Mouse (Mus musculus) lung, postnatal 0 days (tissue): ENCODE measurements around the gene Svop. TPM values are rescaled to one million over a fixed set of nuclear protein-coding genes. Genes with fewer than 3 reads are reported as not detected.

ENCODE experiments used
- ATAC-seq: fragments of 200-750 bp; cut with Nextera tagmentation; 2 replicates; pipeline ENCODE4 v1.8.0; 2017; ENCODE audit warnings: moderate library complexity
- DNase-seq: peaks from one replicate; pipeline ENCODE4 v3.0.0-alpha.2; 2016; ENCODE audit warnings: low spot score
- H3K27ac ChIP-seq: fragments of 300-500 bp; sonication (generic); 2 replicates; pipeline ENCODE4 v1.5.1; 2014; ENCODE audit warnings: antibody characterized with exemption, mild to moderate bottlenecking, low read length, mixed read lengths
- H3K27me3 ChIP-seq: fragments of 300-500 bp; sonication (generic); replicated peaks from 2 replicates; pipeline ENCODE4 v1.6.1; 2014; ENCODE audit warnings: low read length, mixed read lengths; ENCODE audit not compliant: insufficient read depth
- H3K36me3 ChIP-seq: fragments of 300-500 bp; sonication (generic); 2 replicates; pipeline ENCODE4 v1.6.1; 2014; ENCODE audit warnings: low read length, mixed read lengths; ENCODE audit not compliant: insufficient read depth
- H3K4me1 ChIP-seq: fragments of 300-500 bp; sonication (generic); 2 replicates; pipeline ENCODE4 v1.6.1; 2014; ENCODE audit warnings: antibody characterized with exemption, low read depth, low read length, mixed read lengths; ENCODE audit not compliant: insufficient read depth
- H3K4me2 ChIP-seq: fragments of 300-500 bp; sonication (generic); replicated peaks from 2 replicates; pipeline ENCODE4 v1.6.1; 2014; ENCODE audit warnings: low read depth, mild to moderate bottlenecking, low read length, moderate library complexity, mixed read lengths
- H3K4me3 ChIP-seq: fragments of 300-500 bp; sonication (generic); 2 replicates; pipeline ENCODE4 v1.5.1; 2014; ENCODE audit warnings: low read depth, low read length
- H3K9ac ChIP-seq: fragments of 300-500 bp; sonication (generic); replicated peaks from 2 replicates; pipeline ENCODE4 v1.6.1; 2014; ENCODE audit warnings: low read depth, mild to moderate bottlenecking
- H3K9me3 ChIP-seq: fragments of 300-500 bp; sonication (generic); 2 replicates; pipeline ENCODE4 v1.6.1; 2016; ENCODE audit warnings: low read length, mixed read lengths
- CTCF ChIP-seq: IDR thresholded peaks from 2 replicates; pipeline ENCODE4 v1.5.1; 2016; ENCODE audit warnings: antibody characterized with exemption, mild to moderate bottlenecking
- EP300 ChIP-seq: IDR thresholded peaks from 2 replicates; pipeline ENCODE4 v1.6.1; 2016; ENCODE audit warnings: antibody characterized with exemption, mild to moderate bottlenecking, control low read depth
- WGBS: fragments of 180-500 bp; shearing (Covaris S2); extraction: QIAGEN DNeasy Blood & Tissue Kit; methylation state at CpG from one replicate; pipeline ENCODE4 v1.1.7; 2014; 5-methylcytosine and 5-hydroxymethylcytosine counted together
- polyA plus RNA-seq: library from polyadenylated mRNA; unstranded; fragments of >200 nt; fragmentation: Nextera tagmentation; extraction: Ambion mirVana; gene quantifications from 2 replicates; pipeline ENCODE4 v1.2.1, GENCODE M21; 2015

Svop gene
- polyA plus RNA-seq, 1 experiment from 2014 or later: not detected

GRCm38 (mm10) chr5:114127374-114128349, 36.3 kb upstream of the Svop start, which contains the start of gene Alkbh2:
Alkbh2 (minus strand) TSS chr5:114128218.
- H3K4me3 ChIP-seq: peak within 1 kb of the TSS; percentile 61
- peak within 1 kb of the TSS; percentile 97 for H3K4me2 ChIP-seq
- peak within 1 kb of the TSS; percentile 39 for H3K9ac ChIP-seq
- H3K27ac ChIP-seq: peak within 1 kb of the TSS; percentile 77
- H3K4me1 ChIP-seq: peaks cover 4% of the 10 kb centered on the region; the same call in 1 of the 2 replicates
- DNase-seq (peak; percentile 76), ATAC-seq (peak; percentile 24)
- H3K9me3 ChIP-seq: no peaks in the 10 kb centered on the region
- H3K27me3 ChIP-seq: no peaks in the 10 kb centered on the region
- under 1% methylated on average over 63 of the region's 69 CpGs for WGBS
- TF ChIP-seq CTCF (peak; percentile 98), EP300 (no peak)
- H3K36me3 ChIP-seq: peaks cover 6% of the 10 kb centered on the region; the same call in 1 of the 2 replicates

GRCm38 (mm10) chr5:114126499-114127244, 35.3 kb upstream of the Svop start:
- H3K4me3 ChIP-seq: peak overlapping the region; percentile 61; the same call in 1 of the 2 replicates

GRCm38 (mm10) chr5:114126008-114126407, 34.6 kb upstream of the Svop start:
- Histone ChIP-seq H3K27me3 (no peaks in the 10 kb centered on the region), H3K9ac (no peak overlapping the region), H3K36me3 (peaks cover 22% of the 10 kb centered on the region), H3K27ac (no peak overlapping the region), H3K4me1 (no peaks in the 10 kb centered on the region), H3K9me3 (no peaks in the 10 kb centered on the region), H3K4me2 (no peak overlapping the region), H3K4me3 (no peak overlapping the region)
- no peak for ATAC-seq
- DNase-seq: no peak
- TF ChIP-seq CTCF: no peak
- no peak for TF ChIP-seq EP300
- 90% methylated on average over 3 of the region's 3 CpGs for WGBS

More at GRCm38 (mm10) chr5:114126499-114127244, 35.3 kb upstream of the Svop start:
- no peak for TF ChIP-seq CTCF
- TF ChIP-seq EP300: no peak
- 77% methylated on average over 7 of the region's 7 CpGs for WGBS
- H3K4me2 ChIP-seq: peak overlapping the region; percentile 97; the same call in 1 of the 2 replicates
- no peak for ATAC-seq
- no peak for DNase-seq
- H3K4me1 ChIP-seq: peaks cover 2% of the 10 kb centered on the region; the same call in 1 of the 2 replicates
- no peaks in the 10 kb centered on the region for H3K9me3 ChIP-seq
- H3K27me3 ChIP-seq: no peaks in the 10 kb centered on the region
- no peak overlapping the region for H3K9ac ChIP-seq
- no peak overlapping the region for H3K27ac ChIP-seq
- H3K36me3 ChIP-seq: peaks cover 15% of the 10 kb centered on the region

- Histone ChIP-seq H3K27ac (no peak overlapping the region), H3K36me3 (peaks cover 32% of the 10 kb centered on the region), H3K4me2 (no peak overlapping the region), H3K4me1 (no peaks in the 10 kb centered on the region), H3K9me3 (no peaks in the 10 kb centered on the region), H3K4me3 (no peak overlapping the region), H3K9ac (no peak overlapping the region), H3K27me3 (no peaks in the 10 kb centered on the region)
- WGBS: 80% methylated on average over 4 of the region's 4 CpGs
- DNase-seq: no peak
- TF ChIP-seq EP300 (no peak), CTCF (no peak)
- no peak for ATAC-seq
Measured at GRCm38 (mm10) chr5:114119806-114120205, 28.4 kb upstream of the Svop start.

GRCm38 (mm10) chr5:114116586-114116985, 25.2 kb upstream of the Svop start:
- ATAC-seq (no peak), DNase-seq (no peak)
- Histone ChIP-seq H3K4me2 (no peak overlapping the region), H3K9ac (no peak overlapping the region), H3K4me1 (no peaks in the 10 kb centered on the region), H3K36me3 (peaks cover 16% of the 10 kb centered on the region), H3K9me3 (no peaks in the 10 kb centered on the region), H3K4me3 (no peak overlapping the region), H3K27ac (no peak overlapping the region), H3K27me3 (no peaks in the 10 kb centered on the region)
- TF ChIP-seq CTCF (no peak), EP300 (no peak)
- 79% methylated on average over 7 of the region's 7 CpGs for WGBS

GRCm38 (mm10) chr5:114115030-114115429, 23.7 kb upstream of the Svop start:
- Histone ChIP-seq H3K36me3 (peaks cover 14% of the 10 kb centered on the region; the same call in 1 of the 2 replicates), H3K9me3 (no peaks in the 10 kb centered on the region), H3K9ac (no peak overlapping the region), H3K27me3 (no peaks in the 10 kb centered on the region), H3K4me1 (no peaks in the 10 kb centered on the region), H3K27ac (no peak overlapping the region), H3K4me3 (no peak overlapping the region), H3K4me2 (no peak overlapping the region)
- TF ChIP-seq CTCF (no peak), EP300 (no peak)
- WGBS: 72% methylated on average over 5 of the region's 5 CpGs
- ATAC-seq (no peak), DNase-seq (no peak)
